Mouse (Mus musculus) small intestine, adult 2 months (tissue): ENCODE measurements around the gene Cacfd1.

Experiments
- CTCF ChIP-seq: fragments of 200-500 bp; IDR thresholded peaks from 2 replicates; pipeline ENCODE4 v1.5.1; 2012; ENCODE audit warnings: low read depth, mild to moderate bottlenecking, control low read depth, inconsistent platforms, low read length, moderate library complexity, mixed read lengths; ENCODE audit not compliant: insufficient replicate concordance, insufficient read length; ENCODE audit errors: extremely low read depth
- POLR2A ChIP-seq: fragments of 200-500 bp; IDR thresholded peaks from 2 replicates; pipeline ENCODE4 v1.6.1; 2012; ENCODE audit warnings: low read depth, mild to moderate bottlenecking, control low read depth, inconsistent platforms, low read length, moderate library complexity

DNA sequence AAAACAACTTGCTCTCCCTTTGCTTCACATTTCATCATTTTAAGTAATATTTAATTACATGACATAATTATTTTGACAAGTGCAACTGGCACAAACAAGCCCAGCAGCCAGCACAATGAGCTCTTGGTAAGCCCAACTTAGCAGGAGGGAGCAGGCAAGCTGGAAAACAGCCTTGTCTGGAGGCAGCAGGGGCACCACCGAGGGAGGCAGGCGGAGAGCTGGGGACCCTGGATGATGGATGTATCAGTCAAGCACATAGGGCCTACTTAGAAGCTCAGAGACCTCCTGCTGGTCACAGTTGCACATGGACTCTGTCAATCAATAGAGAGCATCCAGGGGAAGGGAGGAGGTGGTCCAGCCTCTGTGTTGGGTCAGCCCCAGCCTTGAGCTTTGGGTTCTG is 58.3 kb downstream of the Cacfd1 start:
- TF ChIP-seq CTCF (no peak), POLR2A (no peak)
